Mouse (Mus musculus): ENCODE results near the gene Nek5. TPM values are rescaled to one million over a fixed set of nuclear protein-coding genes. Genes with fewer than 3 reads are reported as not detected.

The Nek5 gene
- polyA plus RNA-seq, 1 experiment = not detected

DNA sequence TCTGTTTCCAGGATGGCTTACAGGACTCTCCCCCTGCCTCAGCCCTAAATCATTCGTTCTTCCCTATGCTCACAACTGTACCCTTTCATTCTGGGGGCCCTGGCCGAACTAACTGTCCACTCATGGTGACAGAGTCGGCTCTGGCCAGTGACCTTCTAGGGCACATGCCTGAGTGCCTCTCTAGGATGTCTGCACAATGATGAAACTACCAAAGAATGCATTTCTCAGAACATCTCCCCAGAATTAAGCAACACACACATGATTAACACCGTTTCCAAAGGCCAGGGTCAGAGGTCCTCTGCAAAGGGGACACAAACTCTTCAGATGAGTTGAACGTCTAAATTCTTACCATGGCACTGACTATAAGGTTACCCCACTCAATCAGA is 9.9 kb upstream of the Nek5 start:
- 86% methylated on average over 5 of the region's 5 CpGs for WGBS
- H3K4me3 ChIP-seq (replicated peaks; ENCODE audit: control insufficient read depth, low read depth, low read length) = no peak overlapping the region
- H3K4me1 ChIP-seq (ENCODE audit: control insufficient read depth, insufficient read depth, low read length) = no peaks in the 10 kb centered on the region
- peak overlapping the region; percentile 47 for H3K27ac ChIP-seq (ENCODE audit: control insufficient read depth, insufficient read depth, low read depth, low read length, poor library complexity)
- TF ChIP-seq POLR2A (IDR thresholded peaks at IDR 0.05; ENCODE audit: borderline replicate concordance, control insufficient read depth, low read depth, low read length) (no peak), CTCF (IDR thresholded peaks at IDR 0.05; ENCODE audit: control insufficient read depth, insufficient read depth, low read length) (no peak)

DNA sequence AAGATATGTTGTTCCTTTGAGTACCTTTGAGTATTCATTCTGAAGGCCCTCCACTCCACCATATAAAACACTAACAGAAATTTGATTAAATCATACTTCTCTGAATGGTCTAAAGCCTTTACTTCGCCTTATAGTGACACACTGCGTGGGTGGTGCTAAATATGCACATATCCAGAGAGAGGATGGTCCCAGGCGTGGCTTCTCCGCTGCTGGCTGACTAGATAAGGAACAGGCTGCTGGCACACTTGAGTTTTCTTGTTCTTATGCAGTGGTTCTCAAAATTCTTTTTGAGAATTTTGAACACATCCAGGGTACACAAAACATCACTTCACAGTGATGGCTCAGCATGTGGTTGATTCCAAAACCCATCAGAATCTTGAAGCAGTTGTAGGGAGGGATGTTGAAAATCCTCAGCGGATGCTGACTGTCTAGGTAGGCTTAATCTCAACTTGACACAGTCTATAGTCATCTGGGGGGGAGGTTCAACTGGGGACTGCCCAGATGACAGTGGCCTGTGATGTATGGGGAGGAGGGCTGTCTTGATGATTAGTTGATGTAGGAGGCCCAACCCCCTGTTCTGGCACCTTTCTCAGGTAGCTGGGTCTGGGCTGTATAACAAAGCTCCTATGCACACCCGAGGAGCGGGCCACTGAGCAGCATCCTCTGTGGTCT is 9.4 kb upstream of the Nek5 start:
- H3K4me3 ChIP-seq (replicated peaks; ENCODE audit: control insufficient read depth, low read depth, low read length) = no peak overlapping the region
- WGBS = 70% methylated on average over 7 of the region's 7 CpGs
- TF ChIP-seq POLR2A (IDR thresholded peaks at IDR 0.05; ENCODE audit: borderline replicate concordance, control insufficient read depth, low read depth, low read length) = no peak
- TF ChIP-seq CTCF (IDR thresholded peaks at IDR 0.05; ENCODE audit: control insufficient read depth, insufficient read depth, low read length) = no peak
- H3K4me1 ChIP-seq (ENCODE audit: control insufficient read depth, insufficient read depth, low read length) = no peaks in the 10 kb centered on the region
- H3K27ac ChIP-seq (ENCODE audit: control insufficient read depth, insufficient read depth, low read depth, low read length, poor library complexity) = peak overlapping the region; percentile 47

DNA sequence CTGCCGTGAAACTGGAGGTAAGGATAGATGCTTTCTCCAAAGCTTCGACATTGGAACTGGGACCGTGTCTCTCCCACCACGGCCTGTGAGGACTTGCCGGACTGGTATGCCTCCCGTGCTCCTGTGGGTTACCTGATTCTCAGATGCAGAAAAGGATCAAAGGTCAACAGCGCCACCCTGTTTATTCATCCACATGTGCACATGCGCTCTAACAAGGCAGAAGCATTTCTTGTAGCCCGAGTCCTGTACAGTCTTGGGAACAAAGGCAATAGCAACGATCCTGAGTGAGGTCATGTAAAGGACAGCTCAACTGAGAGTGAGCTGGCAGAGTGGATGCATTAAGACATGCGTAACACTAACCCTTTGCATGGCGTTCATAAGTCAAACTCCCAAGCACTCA is 7.2 kb upstream of the Nek5 start:
- TF ChIP-seq CTCF (IDR thresholded peaks at IDR 0.05; ENCODE audit: control insufficient read depth, insufficient read depth, low read length) (no peak), POLR2A (IDR thresholded peaks at IDR 0.05; ENCODE audit: borderline replicate concordance, control insufficient read depth, low read depth, low read length) (no peak)
- Histone ChIP-seq H3K4me3 (replicated peaks; ENCODE audit: control insufficient read depth, low read depth, low read length) (no peak overlapping the region), H3K27ac (ENCODE audit: control insufficient read depth, insufficient read depth, low read depth, low read length, poor library complexity) (no peak overlapping the region), H3K4me1 (ENCODE audit: control insufficient read depth, insufficient read depth, low read length) (no peaks in the 10 kb centered on the region)
- 92% methylated on average over 12 of the region's 12 CpGs for WGBS

DNA sequence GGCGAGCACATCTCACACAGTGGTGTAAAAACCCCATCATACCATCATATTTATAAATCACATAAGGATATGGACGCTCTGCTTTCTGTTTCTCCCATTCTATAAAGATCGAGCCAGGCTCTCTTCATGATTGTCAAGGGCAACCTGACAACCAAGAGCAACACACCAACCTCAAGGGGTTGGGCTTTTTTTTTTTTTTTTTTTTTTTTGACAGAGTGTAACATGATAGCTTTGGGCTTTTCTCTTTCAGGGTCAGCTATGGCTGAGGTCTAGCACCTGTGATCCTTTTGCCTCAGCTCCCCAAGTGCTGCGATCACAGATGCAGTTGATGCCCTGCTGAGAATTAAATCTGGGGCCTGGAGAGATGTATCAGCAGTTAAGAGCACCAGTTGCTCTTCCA is 17.8 kb downstream of the Nek5 start:
- TF ChIP-seq POLR2A (IDR thresholded peaks at IDR 0.05; ENCODE audit: borderline replicate concordance, control insufficient read depth, low read depth, low read length) (no peak), CTCF (IDR thresholded peaks at IDR 0.05; ENCODE audit: control insufficient read depth, insufficient read depth, low read length) (no peak)
- Histone ChIP-seq H3K4me1 (ENCODE audit: control insufficient read depth, insufficient read depth, low read length) (no peaks in the 10 kb centered on the region), H3K4me3 (replicated peaks; ENCODE audit: control insufficient read depth, low read depth, low read length) (no peak overlapping the region), H3K27ac (ENCODE audit: control insufficient read depth, insufficient read depth, low read depth, low read length, poor library complexity) (no peak overlapping the region)
- 70% methylated on average over 4 of the region's 4 CpGs for WGBS

DNA sequence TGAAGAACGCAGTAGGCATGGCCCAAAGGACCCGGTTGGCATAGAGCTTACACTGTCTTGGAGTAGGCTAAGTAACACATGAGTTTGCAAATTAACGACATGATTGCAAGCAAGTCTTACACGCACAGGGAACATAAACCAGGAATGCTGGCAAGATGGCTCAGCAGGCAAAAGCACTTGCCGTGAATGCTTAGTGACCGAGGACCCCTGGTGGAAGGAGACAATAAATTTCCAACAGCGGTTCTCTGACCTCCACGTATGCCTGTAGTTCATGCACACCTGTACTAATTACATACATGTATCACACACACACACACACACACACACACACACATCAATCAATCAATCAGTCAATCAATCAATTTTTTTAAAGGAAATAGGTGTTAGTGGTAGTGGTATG is 33.3 kb downstream of the Nek5 start:
- H3K4me1 ChIP-seq (ENCODE audit: control insufficient read depth, insufficient read depth, low read length) = no peaks in the 10 kb centered on the region
- no peak overlapping the region for H3K27ac ChIP-seq (ENCODE audit: control insufficient read depth, insufficient read depth, low read depth, low read length, poor library complexity)
- 49% methylated on average over 8 of the region's 8 CpGs for WGBS
- H3K4me3 ChIP-seq (replicated peaks; ENCODE audit: control insufficient read depth, low read depth, low read length) = no peak overlapping the region
- TF ChIP-seq POLR2A (IDR thresholded peaks at IDR 0.05; ENCODE audit: borderline replicate concordance, control insufficient read depth, low read depth, low read length) (no peak), CTCF (IDR thresholded peaks at IDR 0.05; ENCODE audit: control insufficient read depth, insufficient read depth, low read length) (peak; percentile 27; the same call in 1 of the 2 replicates)

DNA sequence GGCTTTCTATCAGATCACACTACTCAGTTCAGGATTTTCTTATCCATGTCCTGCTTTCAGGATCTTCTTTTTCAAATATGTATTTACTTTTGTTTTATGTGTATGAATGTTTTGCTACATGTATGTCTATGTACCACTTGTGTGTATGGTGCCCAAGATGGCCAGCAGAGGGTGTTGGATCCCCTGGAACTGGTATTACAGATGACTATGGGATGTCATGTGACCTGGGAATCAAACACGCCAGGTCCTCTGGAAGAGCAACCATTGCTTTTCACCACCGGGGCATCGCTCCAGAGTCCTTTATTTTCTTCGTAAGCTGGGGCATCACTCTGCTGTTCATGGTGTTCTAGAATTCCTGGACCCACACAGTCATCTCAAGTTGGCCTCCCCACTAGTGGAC is 35.6 kb downstream of the Nek5 start:
- no peak overlapping the region for H3K4me3 ChIP-seq (replicated peaks; ENCODE audit: control insufficient read depth, low read depth, low read length)
- WGBS = 85% methylated on average over 4 of the region's 4 CpGs
- no peaks in the 10 kb centered on the region for H3K4me1 ChIP-seq (ENCODE audit: control insufficient read depth, insufficient read depth, low read length)
- H3K27ac ChIP-seq (ENCODE audit: control insufficient read depth, insufficient read depth, low read depth, low read length, poor library complexity) = no peak overlapping the region
- TF ChIP-seq CTCF (IDR thresholded peaks at IDR 0.05; ENCODE audit: control insufficient read depth, insufficient read depth, low read length) = no peak
- TF ChIP-seq POLR2A (IDR thresholded peaks at IDR 0.05; ENCODE audit: borderline replicate concordance, control insufficient read depth, low read depth, low read length) = no peak

DNA sequence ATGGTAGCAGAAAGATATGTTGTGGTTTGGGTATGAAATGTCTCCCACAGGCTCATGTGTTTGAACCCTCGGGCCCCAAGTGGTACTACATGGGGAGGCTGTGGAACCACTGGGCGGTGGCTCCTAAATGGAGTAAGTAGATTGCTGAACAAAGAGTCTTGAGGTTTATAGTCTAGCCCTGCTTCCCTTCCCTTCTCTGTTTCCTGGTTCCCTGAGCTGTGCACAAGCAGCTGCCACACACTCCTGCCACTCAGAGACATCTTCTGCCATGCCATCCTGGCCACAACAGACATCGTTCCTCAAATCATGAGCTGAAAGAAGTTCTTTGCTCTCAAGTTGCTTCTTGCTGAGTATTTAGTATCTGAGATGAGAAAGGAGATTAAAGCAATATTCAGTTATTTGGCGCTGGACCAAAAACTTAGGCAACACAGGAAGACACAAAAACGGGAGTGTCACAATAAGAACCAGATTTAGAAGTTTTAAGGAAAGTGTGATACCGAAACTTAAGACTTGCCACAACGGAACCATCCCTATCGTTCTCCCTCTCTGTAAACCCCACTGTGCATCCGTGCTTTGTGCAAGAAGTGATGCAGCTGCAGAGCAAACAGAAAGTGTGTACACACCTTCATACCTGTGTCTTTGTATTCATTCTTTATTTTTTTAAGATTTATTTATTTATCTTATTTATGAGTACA is 45.4 kb downstream of the Nek5 start:
- no peak overlapping the region for H3K27ac ChIP-seq (ENCODE audit: control insufficient read depth, insufficient read depth, low read depth, low read length, poor library complexity)
- no peaks in the 10 kb centered on the region; the same call in 1 of the 2 replicates for H3K4me1 ChIP-seq (ENCODE audit: control insufficient read depth, insufficient read depth, low read length)
- 43% methylated on average over 9 of the region's 9 CpGs for WGBS
- TF ChIP-seq POLR2A (IDR thresholded peaks at IDR 0.05; ENCODE audit: borderline replicate concordance, control insufficient read depth, low read depth, low read length) = no peak
- no peak for TF ChIP-seq CTCF (IDR thresholded peaks at IDR 0.05; ENCODE audit: control insufficient read depth, insufficient read depth, low read length)
- H3K4me3 ChIP-seq (replicated peaks; ENCODE audit: control insufficient read depth, low read depth, low read length) = peak overlapping the region; percentile 28

DNA sequence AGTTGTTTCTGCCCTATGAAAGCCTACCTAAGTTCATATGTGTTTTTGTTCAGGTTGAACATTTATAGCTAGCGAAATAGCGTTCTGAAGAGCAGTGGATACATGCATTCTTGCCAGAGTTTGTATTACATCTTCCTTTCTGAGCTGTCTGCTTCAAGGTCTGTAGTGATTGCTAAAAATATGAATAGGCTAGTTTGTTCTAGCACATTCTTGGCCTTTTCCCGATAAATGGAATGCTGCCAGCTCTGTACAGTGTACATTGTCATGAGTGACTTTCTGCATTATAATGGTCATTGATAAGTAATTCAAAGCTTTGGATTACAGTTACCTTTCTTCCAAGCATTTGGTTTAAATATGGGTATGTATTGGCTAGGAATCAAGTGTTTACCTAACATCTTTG is 63.7 kb downstream of the Nek5 start:
- TF ChIP-seq CTCF (IDR thresholded peaks at IDR 0.05; ENCODE audit: control insufficient read depth, insufficient read depth, low read length) (no peak), POLR2A (IDR thresholded peaks at IDR 0.05; ENCODE audit: borderline replicate concordance, control insufficient read depth, low read depth, low read length) (no peak)
- WGBS = 9% methylated on average over 3 of the region's 3 CpGs
- H3K27ac ChIP-seq (ENCODE audit: control insufficient read depth, insufficient read depth, low read depth, low read length, poor library complexity) = no peak overlapping the region
- H3K4me1 ChIP-seq (ENCODE audit: control insufficient read depth, insufficient read depth, low read length) = peaks cover 1% of the 10 kb centered on the region; the same call in 1 of the 2 replicates
- H3K4me3 ChIP-seq (replicated peaks; ENCODE audit: control insufficient read depth, low read depth, low read length) = peak overlapping the region; percentile 19
